Mouse (Mus musculus) small intestine, adult 2 months (tissue): ENCODE measurements around the gene Gm45213.

Experiments used
- CTCF ChIP-seq: fragments of 200-500 bp; IDR thresholded peaks from 2 replicates; pipeline ENCODE4 v1.5.1; 2012; ENCODE audit warnings: low read depth, mild to moderate bottlenecking, control low read depth, inconsistent platforms, low read length, moderate library complexity, mixed read lengths; ENCODE audit not compliant: insufficient replicate concordance, insufficient read length; ENCODE audit errors: extremely low read depth
- POLR2A ChIP-seq: fragments of 200-500 bp; IDR thresholded peaks from 2 replicates; pipeline ENCODE4 v1.6.1; 2012; ENCODE audit warnings: low read depth, mild to moderate bottlenecking, control low read depth, inconsistent platforms, low read length, moderate library complexity

GRCm38 (mm10) chr7:66028766-66029512 is 14.5 kb upstream of the Gm45213 start:
- TF ChIP-seq CTCF (no peak), POLR2A (no peak)
